20 mouse cellular contexts compared by ENCODE assay signal in genomic region chr6:119096481-119096880, GRCm38 (mm10).
"Had no signal": no experiment of that assay in that cellular context is flagged by ENCODE, and none has a peak within 500 bp of the region (broad histone marks: within the 10 kb centered on the region; RNA-seq: fewer than 3 reads in every experiment).

No protein-coding gene starts in this region.

- H3K4me3 ChIP-seq: limb, embryonic 12.5 days; limb, embryonic 15.5 days; megakaryocyte, embryonic 14.5 days; midbrain, embryonic 10.5 days; midbrain, embryonic 13.5 days; myocyte; neural tube, embryonic 13.5 days had no signal

- H3K36me3 ChIP-seq: limb, embryonic 12.5 days; limb, embryonic 15.5 days; midbrain, embryonic 10.5 days; midbrain, embryonic 13.5 days; neural tube, embryonic 13.5 days had no signal

- H3K9me3 ChIP-seq: limb, embryonic 12.5 days; limb, embryonic 15.5 days; megakaryocyte, embryonic 14.5 days; midbrain, embryonic 10.5 days; midbrain, embryonic 13.5 days; neural tube, embryonic 13.5 days had no signal

- H3K4me2 ChIP-seq: limb, embryonic 12.5 days; limb, embryonic 15.5 days; liver, embryonic 11.5 days; midbrain, embryonic 13.5 days; neural tube, embryonic 13.5 days had no signal

- DNase-seq: kidney, adult 18-20 months; kidney, adult 9 months; kidney, postnatal 14 days; kidney, postnatal 4 days; left cerebral cortex, postnatal 4 days; liver, postnatal 0 days; retina, postnatal 1 day; right cerebral cortex, postnatal 25 days; thymus, adult 18-20 months; thymus, postnatal 36 days had no signal

- H3K9ac ChIP-seq: limb, embryonic 12.5 days; limb, embryonic 15.5 days; liver, embryonic 14.5 days; liver, postnatal 0 days; midbrain, embryonic 13.5 days; neural tube, embryonic 13.5 days had no signal

- ATAC-seq: liver, postnatal 0 days; midbrain, embryonic 13.5 days; midbrain, embryonic 16.5 days had no signal

- H3K4me1 ChIP-seq: limb, embryonic 15.5 days; megakaryocyte, embryonic 14.5 days; midbrain, embryonic 13.5 days; neural tube, embryonic 13.5 days had no signal

- H3K27ac ChIP-seq: limb, embryonic 12.5 days; limb, embryonic 15.5 days; liver, embryonic 14.5 days; midbrain, embryonic 10.5 days; midbrain, embryonic 13.5 days; neural tube, embryonic 13.5 days had no signal

- H3K27me3 ChIP-seq: limb, embryonic 12.5 days; limb, embryonic 15.5 days; midbrain, embryonic 13.5 days; neural tube, embryonic 13.5 days had no signal
